Mouse (Mus musculus) lung, postnatal 36 days (tissue): ENCODE data around the gene Usp6nl.
A peak's percentile ranks its signal among the peaks of the same experiment; 100 is the strongest.

Experiments
- DNase-seq: peaks from one replicate; pipeline ENCODE4 v3.0.0; 2022; ENCODE audit warnings: mixed read lengths

Usp6nl gene

GRCm38 (mm10) chr2:6478361-6478965 is 156.0 kb downstream of the Usp6nl start:
- DNase-seq, result peak; percentile 80

DNA sequence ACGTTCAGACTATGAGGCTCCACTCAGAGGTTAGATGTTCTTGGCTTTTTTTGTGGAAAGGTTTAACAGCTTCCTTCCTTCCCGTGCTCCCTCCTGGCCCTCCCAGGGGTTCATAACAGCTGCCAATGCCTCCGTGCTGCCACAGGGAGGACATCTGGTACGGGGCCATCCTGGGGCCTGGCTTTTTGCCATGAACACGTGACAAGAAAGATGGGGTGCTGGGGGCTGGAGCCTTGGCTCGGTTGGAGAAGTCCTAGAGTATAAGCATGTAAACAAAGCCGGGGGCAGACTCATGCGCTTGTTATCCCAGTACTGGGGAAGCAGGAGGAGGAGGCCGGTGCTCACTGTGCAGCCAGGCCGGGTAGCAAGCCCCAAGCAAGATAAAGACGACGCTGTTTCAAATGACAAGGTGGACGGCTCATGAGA is 156.5 kb downstream of the Usp6nl start:
- DNase-seq, result peak; percentile 85

GRCm38 (mm10) chr2:6479620-6480019 is 157.2 kb downstream of the Usp6nl start:
- DNase-seq, result no peak

DNA sequence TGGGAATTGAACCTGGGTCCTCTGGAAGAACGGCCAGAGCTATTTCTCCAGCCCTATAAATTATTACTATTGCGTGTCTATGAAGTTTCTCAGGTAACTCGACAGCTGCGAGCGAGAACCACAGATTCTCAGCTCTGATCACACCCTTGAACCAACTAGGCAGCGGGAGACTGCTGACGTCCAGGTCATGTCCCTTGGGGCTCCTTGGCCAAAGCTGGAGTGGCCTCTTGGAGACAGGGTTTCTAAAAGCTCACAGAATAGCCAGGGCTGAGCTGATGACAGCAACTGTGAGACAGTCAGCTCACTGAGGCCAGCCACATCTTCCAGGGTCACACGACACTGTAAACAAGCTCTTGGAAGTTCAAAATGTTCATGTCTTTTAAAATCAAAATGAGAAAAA is 159.5 kb downstream of the Usp6nl start:
- no peak for DNase-seq

GRCm38 (mm10) chr2:6482411-6482810 is 159.9 kb downstream of the Usp6nl start:
- no peak for DNase-seq

DNA sequence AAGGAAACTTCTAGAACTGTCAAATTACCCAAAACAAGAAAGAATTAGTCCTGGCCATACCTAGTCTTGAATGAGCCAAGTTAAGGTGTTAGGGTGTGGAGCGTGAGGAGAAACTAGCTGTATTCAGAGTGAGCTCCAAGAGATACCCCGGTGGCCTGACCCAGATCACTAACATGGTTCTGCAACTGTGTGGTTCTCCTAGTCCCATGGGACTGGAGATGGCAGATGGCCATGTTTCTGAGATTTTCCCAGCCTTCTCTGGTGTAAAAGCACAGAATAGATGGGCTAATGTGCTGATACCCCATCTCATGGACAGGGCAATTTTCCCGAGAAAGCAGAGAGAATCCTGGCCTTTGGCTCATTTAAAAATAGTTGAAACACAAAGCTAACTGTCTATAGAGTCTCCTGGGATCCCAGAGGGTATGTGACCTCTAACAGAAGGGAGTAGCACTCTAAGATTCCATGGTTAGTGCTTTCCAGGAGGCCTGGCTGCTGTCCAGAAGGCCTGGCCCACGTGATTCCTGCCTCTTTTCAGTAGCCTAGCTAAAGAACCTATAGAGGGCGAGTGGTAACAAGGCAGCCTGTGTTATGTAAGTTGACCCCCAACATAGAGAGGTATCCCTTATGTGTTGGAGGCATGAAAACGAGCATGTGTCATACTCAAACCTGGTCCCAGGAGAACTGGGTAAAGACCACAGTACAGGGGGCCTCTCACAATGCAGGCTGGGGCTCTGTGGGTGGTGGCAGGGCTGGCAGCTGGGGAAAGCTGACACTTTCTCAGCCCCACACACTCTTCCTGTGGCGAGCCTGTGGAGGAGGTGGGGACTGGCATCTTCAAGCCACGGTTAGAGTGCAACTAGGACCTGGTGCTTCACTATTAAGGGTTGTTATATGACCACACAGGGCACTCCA is 160.9 kb downstream of the Usp6nl start:
- peak; percentile 68 for DNase-seq

DNA sequence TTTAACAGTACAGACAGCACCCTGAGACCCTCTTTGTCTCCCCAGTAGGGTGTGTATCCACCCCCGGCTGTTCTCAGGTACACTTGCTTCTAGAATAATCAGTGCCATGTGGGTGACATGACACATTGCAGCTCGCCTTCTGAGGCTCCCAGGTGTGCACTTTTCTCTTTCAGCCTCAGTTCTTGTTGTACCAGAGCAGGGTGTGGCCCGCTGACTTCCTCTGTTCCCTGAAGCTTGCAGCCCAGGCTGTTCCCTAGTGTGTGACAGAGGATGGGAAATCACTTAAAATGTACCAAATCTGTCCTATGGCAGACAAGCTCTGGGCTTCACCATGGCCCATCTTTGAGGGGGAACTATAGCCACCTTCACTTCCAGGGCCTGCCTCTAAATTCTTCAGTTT is 161.7 kb downstream of the Usp6nl start:
- DNase-seq, result no peak

- no peak for DNase-seq
Measured at GRCm38 (mm10) chr2:6487566-6488488, 165.4 kb downstream of the Usp6nl start.

DNA sequence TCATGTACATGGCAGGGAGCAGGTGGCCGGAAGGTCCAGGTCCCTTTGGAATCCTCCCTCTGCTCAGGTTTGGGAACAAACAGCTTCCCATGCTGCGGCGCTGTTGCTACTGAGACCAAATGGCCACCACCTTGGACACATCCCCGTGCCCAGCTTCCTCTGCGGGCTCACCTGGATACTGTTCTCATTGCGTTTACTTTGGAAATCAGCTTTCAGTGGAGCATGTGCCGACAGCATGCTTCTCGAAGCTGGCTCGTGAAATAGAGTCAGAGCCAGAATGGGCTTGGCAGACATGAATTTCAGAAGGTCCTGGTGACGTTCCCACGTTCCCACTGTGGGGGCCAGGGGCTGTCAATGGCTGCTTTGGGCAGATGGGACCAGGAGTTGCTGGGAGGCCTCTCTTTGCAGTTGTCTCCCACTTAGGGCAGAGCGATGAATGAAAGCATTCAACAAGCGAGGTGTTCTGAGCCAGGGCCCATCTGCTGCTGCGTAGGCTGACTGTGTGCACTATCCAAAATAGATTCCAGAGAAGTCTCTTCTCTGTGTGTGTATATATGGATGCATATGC is 166.1 kb downstream of the Usp6nl start:
- DNase-seq, result no peak

GRCm38 (mm10) chr2:6490076-6490475 is 167.6 kb downstream of the Usp6nl start:
- DNase-seq, result no peak

DNA sequence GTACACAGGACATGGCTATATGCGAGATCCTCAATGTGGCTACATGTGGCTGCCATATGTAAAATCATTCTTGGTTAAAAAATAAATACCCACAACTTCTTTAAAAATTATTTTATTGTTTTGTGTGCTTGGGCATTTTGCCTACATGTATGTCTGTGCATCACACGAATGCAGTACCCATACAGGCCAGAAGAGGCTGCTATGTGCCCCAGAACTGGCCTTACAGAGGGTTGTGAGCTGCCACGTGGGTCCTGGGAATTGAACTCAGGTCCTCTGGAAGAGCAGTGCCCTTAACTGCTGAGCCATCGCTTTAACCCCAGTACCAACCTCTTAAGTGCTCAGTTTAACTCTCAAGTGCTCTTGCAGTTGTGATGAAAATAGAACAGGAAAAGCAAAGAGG is 168.4 kb downstream of the Usp6nl start:
- no peak for DNase-seq

- no peak for DNase-seq
Measured at GRCm38 (mm10) chr2:6493886-6494285, 171.4 kb downstream of the Usp6nl start.
